19 mouse cellular contexts compared by ENCODE assay signal in the genomic region with DNA sequence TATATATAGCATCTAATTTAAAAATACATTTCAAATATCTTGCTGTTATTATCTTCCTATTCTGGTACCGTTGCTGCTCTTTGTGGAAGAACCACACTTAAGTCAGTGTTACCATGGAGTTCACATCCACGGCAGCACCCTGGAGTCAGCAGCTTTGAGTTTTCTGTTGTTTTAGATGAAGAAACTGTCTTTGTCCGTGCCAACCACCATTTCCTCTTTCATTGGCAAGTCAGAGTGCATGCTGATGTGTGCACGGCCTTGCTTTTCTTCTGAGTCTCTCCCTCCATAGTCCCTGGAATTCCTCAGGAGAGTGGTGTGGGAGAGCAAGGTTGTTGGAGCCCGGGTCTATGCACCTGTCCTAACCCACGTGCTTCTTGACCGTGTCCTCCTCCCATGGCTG.
"Had no signal": no experiment of that assay in that cellular context is flagged by ENCODE, and none has a peak within 500 bp of the region (broad histone marks: within the 10 kb centered on the region; RNA-seq: fewer than 3 reads in every experiment).

No protein-coding gene starts in this region.

- H3K36me3 ChIP-seq: heart, embryonic 10.5 days; heart, embryonic 13.5 days; heart, embryonic 15.5 days; hindbrain, embryonic 10.5 days; hindbrain, embryonic 12.5 days; hindbrain, embryonic 15.5 days; intestine, embryonic 15.5 days; kidney, embryonic 15.5 days had no signal

- H3K27me3 ChIP-seq: heart, embryonic 12.5 days; heart, embryonic 13.5 days; heart, embryonic 15.5 days; hindbrain, embryonic 12.5 days; hindbrain, embryonic 15.5 days; intestine, embryonic 15.5 days; kidney, embryonic 15.5 days had no signal

- DNase-seq: heart, postnatal 36 days; heart, postnatal 4 days; layer of hippocampus, adult 9-11 months; layer of hippocampus, postnatal 36 days had no signal

- H3K27ac ChIP-seq: heart, embryonic 15.5 days; hindbrain, embryonic 10.5 days; hindbrain, embryonic 12.5 days; hindbrain, embryonic 15.5 days; hindbrain, postnatal 0 days; intestine, embryonic 15.5 days; kidney, postnatal 0 days; layer of hippocampus, adult 2 months had no signal

- H3K9ac ChIP-seq: heart, embryonic 12.5 days; heart, embryonic 15.5 days; hindbrain, embryonic 12.5 days; hindbrain, embryonic 14.5 days; hindbrain, embryonic 15.5 days; intestine, embryonic 15.5 days; kidney, embryonic 15.5 days had no signal

- H3K4me3 ChIP-seq: heart, embryonic 10.5 days; heart, embryonic 12.5 days; heart, embryonic 13.5 days; heart, embryonic 15.5 days; hindbrain, embryonic 10.5 days; hindbrain, embryonic 12.5 days; hindbrain, embryonic 15.5 days; intestine, embryonic 15.5 days; kidney, embryonic 15.5 days; layer of hippocampus, adult 2 months had no signal

- ATAC-seq: inflammation-experienced regulatory T-cells, adult 6 months had no signal

- H3K9me3 ChIP-seq: heart, embryonic 10.5 days; heart, embryonic 12.5 days; heart, embryonic 13.5 days; heart, embryonic 15.5 days; hindbrain, embryonic 10.5 days; hindbrain, embryonic 12.5 days; hindbrain, embryonic 15.5 days; intestine, embryonic 15.5 days; kidney, embryonic 15.5 days had no signal

- H3K4me2 ChIP-seq: heart, embryonic 11.5 days; heart, embryonic 12.5 days; heart, embryonic 13.5 days; heart, embryonic 15.5 days; hindbrain, embryonic 12.5 days; hindbrain, embryonic 14.5 days; hindbrain, embryonic 15.5 days; intestine, embryonic 15.5 days; kidney, embryonic 15.5 days had no signal
